Mouse (Mus musculus): ENCODE measurements at regions not wholly inside any gene's neighbourhood (a gene's known extent, or its start where the extent isn't known, plus 50 kb on each side); places are given as distances from the start of the nearest gene placed in this dataset.
"Not testable (repeated sequence)": the region's sequence is repeated elsewhere in the genome, so short reads cannot be mapped to it uniquely, and the experiment has no call there.

- TF ChIP-seq POLR2A (IDR thresholded peaks at IDR 0.05; ENCODE audit: borderline replicate concordance, insufficient read depth, low read length) (no peak), CTCF (IDR thresholded peaks at IDR 0.05; ENCODE audit: borderline replicate concordance, insufficient read depth, low read depth, low read length) (no peak)
- Histone ChIP-seq H3K4me3 (replicated peaks; ENCODE audit: insufficient read depth, low read depth, low read length) (no peak overlapping the region), H3K4me1 (ENCODE audit: control insufficient read depth, insufficient read depth, low read length) (no peaks in the 10 kb centered on the region), H3K27me3 (ENCODE audit: control insufficient read depth, insufficient read depth, low read length) (no peaks in the 10 kb centered on the region), H3K27ac (ENCODE audit: insufficient read depth, low read length) (no peak overlapping the region)
- DNase-seq, result no peak
- 74% methylated on average over 9 of the region's 9 CpGs for WGBS
These were observed 117.8 kb upstream of the Rhobtb1 start for GRCm38 (mm10) chr10:69033410-69033809.

GRCm38 (mm10) chr10:69034390-69035120 lies 116.7 kb upstream of the Rhobtb1 start:
- Histone ChIP-seq H3K27me3 (ENCODE audit: control insufficient read depth, insufficient read depth, low read length) (no peaks in the 10 kb centered on the region), H3K4me3 (replicated peaks; ENCODE audit: insufficient read depth, low read depth, low read length) (no peak overlapping the region), H3K27ac (ENCODE audit: insufficient read depth, low read length) (no peak overlapping the region), H3K4me1 (ENCODE audit: control insufficient read depth, insufficient read depth, low read length) (no peaks in the 10 kb centered on the region)
- no peak for DNase-seq
- WGBS, result 41% methylated on average over 2 of the region's 2 CpGs
- TF ChIP-seq CTCF (IDR thresholded peaks at IDR 0.05; ENCODE audit: borderline replicate concordance, insufficient read depth, low read depth, low read length), result no peak
- TF ChIP-seq POLR2A (IDR thresholded peaks at IDR 0.05; ENCODE audit: borderline replicate concordance, insufficient read depth, low read length), result no peak

- H3K4me1 ChIP-seq (ENCODE audit: control insufficient read depth, insufficient read depth, low read length); DNase-seq; H3K27ac ChIP-seq (ENCODE audit: insufficient read depth, low read length); H3K4me3 ChIP-seq (replicated peaks; ENCODE audit: insufficient read depth, low read depth, low read length); H3K27me3 ChIP-seq (ENCODE audit: control insufficient read depth, insufficient read depth, low read length): not testable (repeated sequence)
- 81% methylated on average over 4 of the region's 4 CpGs for WGBS
These were observed 115.7 kb upstream of the Rhobtb1 start for GRCm38 (mm10) chr10:69035536-69035935.

GRCm38 (mm10) chr10:69036096-69036495 lies 115.1 kb upstream of the Rhobtb1 start:
- Histone ChIP-seq H3K4me3 (replicated peaks; ENCODE audit: insufficient read depth, low read depth, low read length) (no peak overlapping the region), H3K27me3 (ENCODE audit: control insufficient read depth, insufficient read depth, low read length) (no peaks in the 10 kb centered on the region), H3K27ac (ENCODE audit: insufficient read depth, low read length) (no peak overlapping the region), H3K4me1 (ENCODE audit: control insufficient read depth, insufficient read depth, low read length) (no peaks in the 10 kb centered on the region)
- no peak for DNase-seq
- WGBS, result 78% methylated on average over 2 of the region's 2 CpGs
- no peak for TF ChIP-seq CTCF (IDR thresholded peaks at IDR 0.05; ENCODE audit: borderline replicate concordance, insufficient read depth, low read depth, low read length)
- no peak for TF ChIP-seq POLR2A (IDR thresholded peaks at IDR 0.05; ENCODE audit: borderline replicate concordance, insufficient read depth, low read length)

- TF ChIP-seq POLR2A (IDR thresholded peaks at IDR 0.05; ENCODE audit: borderline replicate concordance, insufficient read depth, low read length), result no peak
- no peak for TF ChIP-seq CTCF (IDR thresholded peaks at IDR 0.05; ENCODE audit: borderline replicate concordance, insufficient read depth, low read depth, low read length)
- no peak overlapping the region for H3K27ac ChIP-seq (ENCODE audit: insufficient read depth, low read length)
- 16% methylated on average over 12 of the region's 12 CpGs for WGBS
- H3K27me3 ChIP-seq (ENCODE audit: control insufficient read depth, insufficient read depth, low read length), result no peaks in the 10 kb centered on the region
- H3K4me3 ChIP-seq (replicated peaks; ENCODE audit: insufficient read depth, low read depth, low read length), result no peak overlapping the region
- peaks cover 9% of the 10 kb centered on the region for H3K4me1 ChIP-seq (ENCODE audit: control insufficient read depth, insufficient read depth, low read length)
- peak; percentile 17 to 48 for DNase-seq
These were observed 107.0 kb upstream of the Rhobtb1 start for GRCm38 (mm10) chr10:69044171-69044651.

GRCm38 (mm10) chr10:69045275-69045674 lies 106.0 kb upstream of the Rhobtb1 start:
- no peak for DNase-seq
- H3K27ac ChIP-seq (ENCODE audit: insufficient read depth, low read length), result no peak overlapping the region
- H3K4me1 ChIP-seq (ENCODE audit: control insufficient read depth, insufficient read depth, low read length), result peaks cover 9% of the 10 kb centered on the region
- WGBS, result 76% methylated on average over 14 of the region's 14 CpGs
- H3K4me3 ChIP-seq (replicated peaks; ENCODE audit: insufficient read depth, low read depth, low read length), result no peak overlapping the region
- TF ChIP-seq POLR2A (IDR thresholded peaks at IDR 0.05; ENCODE audit: borderline replicate concordance, insufficient read depth, low read length), result no peak
- no peak for TF ChIP-seq CTCF (IDR thresholded peaks at IDR 0.05; ENCODE audit: borderline replicate concordance, insufficient read depth, low read depth, low read length)
- no peaks in the 10 kb centered on the region for H3K27me3 ChIP-seq (ENCODE audit: control insufficient read depth, insufficient read depth, low read length)

- no peaks in the 10 kb centered on the region for H3K27me3 ChIP-seq (ENCODE audit: control insufficient read depth, insufficient read depth, low read length)
- H3K4me1 ChIP-seq (ENCODE audit: control insufficient read depth, insufficient read depth, low read length), result peaks cover 9% of the 10 kb centered on the region
- TF ChIP-seq POLR2A (IDR thresholded peaks at IDR 0.05; ENCODE audit: borderline replicate concordance, insufficient read depth, low read length) (no peak), CTCF (IDR thresholded peaks at IDR 0.05; ENCODE audit: borderline replicate concordance, insufficient read depth, low read depth, low read length) (no peak)
- DNase-seq, result no peak
- no peak overlapping the region for H3K4me3 ChIP-seq (replicated peaks; ENCODE audit: insufficient read depth, low read depth, low read length)
- H3K27ac ChIP-seq (ENCODE audit: insufficient read depth, low read length), result no peak overlapping the region
- 54% methylated on average over 10 of the region's 10 CpGs for WGBS
These were observed 105.2 kb upstream of the Rhobtb1 start for GRCm38 (mm10) chr10:69046008-69046555.

GRCm38 (mm10) chr10:69078008-69078407 lies 73.2 kb upstream of the Rhobtb1 start:
- no peak overlapping the region for H3K4me3 ChIP-seq (replicated peaks; ENCODE audit: insufficient read depth, low read depth, low read length)
- DNase-seq, result no peak
- no peaks in the 10 kb centered on the region for H3K4me1 ChIP-seq (ENCODE audit: control insufficient read depth, insufficient read depth, low read length)
- no peaks in the 10 kb centered on the region for H3K27me3 ChIP-seq (ENCODE audit: control insufficient read depth, insufficient read depth, low read length)
- no peak overlapping the region for H3K27ac ChIP-seq (ENCODE audit: insufficient read depth, low read length)
- 60% methylated on average over 11 of the region's 11 CpGs for WGBS
- no peak for TF ChIP-seq POLR2A (IDR thresholded peaks at IDR 0.05; ENCODE audit: borderline replicate concordance, insufficient read depth, low read length)

All from cerebellum, adult 2 months (tissue).